Mouse (Mus musculus) colon, adult 2 months (tissue): ENCODE measurements around the gene Olfr1271. TPM values are rescaled to one million over a fixed set of nuclear protein-coding genes. Genes with fewer than 3 reads are reported as not detected.

Experiments
- polyA plus RNA-seq: library from polyadenylated mRNA; depleted of rRNA; stranded (reverse); fragments of >200 nt; gene quantifications from 2 replicates; pipeline ENCODE4 v1.2.3, GENCODE M21; 2012; rRNA removed

Olfr1271 gene
- not detected in 2 replicates for polyA plus RNA-seq

DNA sequence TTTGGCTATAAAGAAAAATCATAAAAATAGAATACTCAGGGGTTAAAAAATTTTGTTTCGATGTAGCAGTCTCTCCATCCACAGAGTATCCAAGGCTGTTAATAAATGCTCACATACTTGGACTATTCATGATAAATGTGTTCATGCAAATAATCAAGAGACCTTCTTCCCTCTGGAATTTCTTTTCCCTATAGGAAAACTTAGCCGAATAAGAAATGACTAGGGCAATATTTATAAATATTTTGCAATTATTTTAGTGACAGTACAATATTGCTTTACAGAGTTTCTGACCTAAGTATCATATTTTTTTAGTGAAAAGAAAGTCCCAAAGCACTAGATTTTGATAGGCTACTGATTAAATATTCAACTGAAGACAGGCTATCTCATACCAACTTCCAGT, at the start of gene Olfr1271:
Gene Olfr1271, minus strand, starts transcription at position 101 of the 400 bp plus-strand sequence.

DNA sequence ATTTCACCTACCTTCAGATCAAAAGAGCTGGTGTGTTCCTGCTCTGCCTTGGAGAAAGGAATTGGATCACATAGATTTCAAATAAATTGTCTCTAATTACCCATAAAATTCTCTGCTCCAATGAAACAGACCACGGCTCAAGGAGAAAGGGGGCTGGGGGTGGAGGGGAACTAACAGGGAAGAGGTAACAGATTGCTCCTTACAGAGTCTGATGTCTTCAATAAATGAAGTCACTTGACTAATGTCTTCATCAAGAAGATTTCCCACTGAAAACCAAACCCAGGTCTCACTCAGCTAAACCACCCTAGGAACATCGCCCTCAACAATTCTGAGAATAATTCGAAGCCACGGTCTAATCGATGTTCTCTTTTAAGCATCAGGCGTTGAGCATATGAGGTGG, 21.9 kb upstream of the Olfr1271 start, which contains the start of gene Olfr1272:
Gene Olfr1272, minus strand, starts transcription at position 101 of the 400 bp plus-strand sequence.

DNA sequence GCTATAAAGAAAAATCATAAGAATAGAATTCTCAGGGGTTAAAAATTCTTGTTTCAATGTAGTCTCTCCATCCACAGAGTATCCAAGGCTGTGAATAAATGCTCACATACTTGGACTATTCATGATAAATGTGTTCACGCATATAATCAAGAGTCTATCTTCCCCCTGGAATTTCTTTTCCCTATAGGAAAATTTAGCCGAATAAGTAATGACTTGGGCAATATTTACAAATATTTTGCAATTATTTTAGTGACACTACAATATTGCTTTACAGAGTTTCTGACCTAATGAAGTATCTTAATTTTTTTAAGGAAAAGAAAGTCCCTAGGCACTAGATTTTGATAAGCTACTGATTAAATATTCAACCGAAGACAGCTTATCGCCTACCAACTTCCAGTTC, 13.3 kb downstream of the Olfr1271 start, which contains the start of gene Olfr142:
Gene Olfr142, minus strand, starts transcription at position 101 of the 400 bp plus-strand sequence.

DNA sequence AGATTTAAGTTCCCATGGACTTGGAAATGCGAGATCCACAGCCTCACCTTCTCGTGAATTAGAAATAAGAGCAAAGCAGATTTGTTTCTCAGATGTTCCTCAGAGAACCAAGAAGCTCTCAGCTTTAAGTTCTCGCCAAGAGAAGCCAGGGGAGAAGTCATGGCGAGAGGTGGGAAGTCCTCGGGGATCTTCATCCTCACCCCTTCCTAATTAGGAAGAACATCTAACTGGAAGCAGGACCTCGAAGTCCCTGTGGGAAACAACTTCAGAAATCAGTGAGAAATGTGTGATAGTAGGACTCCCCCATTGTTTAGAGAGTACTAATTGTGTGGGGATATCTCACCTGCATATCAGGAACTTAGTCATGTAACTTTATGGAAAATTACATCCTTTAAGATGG, 46.4 kb downstream of the Olfr1271 start, which contains the start of gene Olfr1506:
Gene Olfr1506, minus strand, starts transcription at position 101 of the 400 bp plus-strand sequence.

Other genes with a start within 250 kb of the Olfr1271 start
- gene Olfr1264, start 245.5 kb downstream of the Olfr1271 start, polyA plus RNA-seq = not detected in 2 replicates
- gene Olfr1265, start 235.7 kb downstream of the Olfr1271 start, polyA plus RNA-seq = not detected in 2 replicates
- gene Olfr140, start 207.4 kb downstream of the Olfr1271 start, polyA plus RNA-seq = not detected in 2 replicates
- gene Olfr1269, start 149.6 kb downstream of the Olfr1271 start, polyA plus RNA-seq = not detected in 2 replicates
- not detected in 2 replicates for gene Olfr32, start 128.7 kb downstream of the Olfr1271 start, polyA plus RNA-seq
- gene Olfr1270, start 117.9 kb downstream of the Olfr1271 start, polyA plus RNA-seq = not detected in 2 replicates
- not detected in 2 replicates for gene Olfr1506, start 46.5 kb downstream of the Olfr1271 start, polyA plus RNA-seq
- not detected in 2 replicates for gene Olfr142, start 13.4 kb downstream of the Olfr1271 start, polyA plus RNA-seq
- gene Olfr1272, start 21.8 kb upstream of the Olfr1271 start, polyA plus RNA-seq = not detected in 2 replicates
- gene Gm13769, start 51.2 kb upstream of the Olfr1271 start, polyA plus RNA-seq = not detected in 2 replicates
- not detected in 2 replicates for gene Olfr1274-ps, start 127.7 kb upstream of the Olfr1271 start, polyA plus RNA-seq